ENCODE assay signal across 14 mouse cellular contexts in the genomic region with DNA sequence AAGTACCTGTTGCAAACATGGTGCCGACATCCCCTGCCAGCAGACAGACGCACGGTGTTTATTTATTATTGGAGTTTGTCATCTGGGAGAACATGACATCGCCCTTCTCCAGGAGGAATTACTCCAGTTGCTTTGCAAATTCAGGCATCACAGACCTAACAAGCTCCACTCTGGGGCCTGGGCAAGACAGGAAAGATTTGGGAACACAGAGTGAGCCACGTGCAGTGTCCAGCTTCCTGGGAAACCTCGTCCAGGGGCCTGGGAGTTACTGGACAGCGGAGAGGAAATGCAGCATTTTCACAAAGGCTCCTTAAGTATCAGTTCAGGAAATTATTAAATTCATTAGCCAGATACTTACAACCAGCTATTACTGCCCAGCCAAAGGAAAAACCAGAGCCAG.
DNase-seq lines count a peak whose midpoint lies in the region; ATAC-seq and TF ChIP-seq lines count a peak whose summit lies in the region.
"Had no signal": no experiment of that assay in that cellular context is flagged by ENCODE, and none has a peak within 500 bp of the region (broad histone marks: within the 10 kb centered on the region; RNA-seq: fewer than 3 reads in every experiment).

No protein-coding gene starts in this region.

- H3K27ac ChIP-seq in heart, embryonic 10.5 days, result no peak overlapping the region
- H3K27ac ChIP-seq in forebrain, embryonic 10.5 days, result no peak overlapping the region
- H3K27ac ChIP-seq in liver, postnatal 0 days (ENCODE audit: low read depth), result no peak overlapping the region
- H3K27ac ChIP-seq: hindbrain, postnatal 0 days; midbrain, embryonic 15.5 days had no signal

- no peak overlapping the region for H3K4me3 ChIP-seq in heart, embryonic 10.5 days
- no peak overlapping the region for H3K4me3 ChIP-seq in forebrain, embryonic 10.5 days
- H3K4me3 ChIP-seq in liver, postnatal 0 days (ENCODE audit: low read depth, low read length), result no peak overlapping the region
- H3K4me3 ChIP-seq: midbrain, embryonic 15.5 days had no signal

- no peak overlapping the region for H3K9ac ChIP-seq in liver, postnatal 0 days (replicated peaks)
- H3K9ac ChIP-seq: midbrain, embryonic 15.5 days had no signal

- 68% methylated on average over 7 of the region's 7 CpGs for WGBS in heart, embryonic 10.5 days
- 77% methylated on average over 7 of the region's 7 CpGs for WGBS in forebrain, embryonic 10.5 days
- 75% methylated on average over 7 of the region's 7 CpGs for WGBS in liver, postnatal 0 days (ENCODE audit: insufficient replicate concordance)

- no peaks in the 10 kb centered on the region for H3K9me3 ChIP-seq in heart, embryonic 10.5 days
- H3K9me3 ChIP-seq in forebrain, embryonic 10.5 days, result no peaks in the 10 kb centered on the region
- no peaks in the 10 kb centered on the region for H3K9me3 ChIP-seq in liver, postnatal 0 days (ENCODE audit: low read length)
- H3K9me3 ChIP-seq: midbrain, embryonic 15.5 days had no signal

- H3K36me3 ChIP-seq in heart, embryonic 10.5 days, result peaks cover 4% of the 10 kb centered on the region; the same call in 1 of the 2 replicates
- H3K36me3 ChIP-seq in forebrain, embryonic 10.5 days (replicated peaks), result no peaks in the 10 kb centered on the region; the same call in 1 of the 2 replicates
- H3K36me3 ChIP-seq in liver, postnatal 0 days (replicated peaks; ENCODE audit: insufficient read depth, low read length), result no peaks in the 10 kb centered on the region; the same call in 1 of the 2 replicates
- H3K36me3 ChIP-seq: midbrain, embryonic 15.5 days had no signal

- TF ChIP-seq EP300 in liver, postnatal 0 days (IDR thresholded peaks at IDR 0.05; ENCODE audit: low read depth), result no peak

- intact Hi-C loops in heart, postnatal 10 days (cut with DNase I), result no loop called here

- DNase-seq in heart, adult 18-20 months, result peak; percentile 41 to 70
- DNase-seq in heart, embryonic 10.5 days (ENCODE audit: low spot score), result no peak
- DNase-seq in MN1 (ENCODE audit: low spot score), result peak; percentile 17
- peak; percentile 16 to 32 for DNase-seq in heart, postnatal 10 days
- peak; percentile 13 to 31 for DNase-seq in kidney, postnatal 4 days
- no peak for DNase-seq in adrenal gland, adult 2 months
- DNase-seq in forebrain, embryonic 10.5 days (ENCODE audit: extremely low spot score, low spot score), result no peak
- DNase-seq in liver, postnatal 0 days, result no peak
- DNase-seq: adrenal gland, postnatal 14 days; cerebellum, adult 9-10 months; left cerebral cortex, postnatal 4 days; spleen, adult 18-20 months had no signal

- H3K4me1 ChIP-seq in heart, embryonic 10.5 days, result peaks cover 8% of the 10 kb centered on the region; the same call in 1 of the 2 replicates
- peaks cover 27% of the 10 kb centered on the region for H3K4me1 ChIP-seq in forebrain, embryonic 10.5 days
- no peaks in the 10 kb centered on the region for H3K4me1 ChIP-seq in liver, postnatal 0 days (ENCODE audit: insufficient read depth)

- H3K27me3 ChIP-seq in heart, embryonic 10.5 days (ENCODE audit: insufficient read depth, poor library complexity, severe bottlenecking), result no peaks in the 10 kb centered on the region
- H3K27me3 ChIP-seq in forebrain, embryonic 10.5 days (ENCODE audit: poor library complexity, severe bottlenecking), result no peaks in the 10 kb centered on the region
- H3K27me3 ChIP-seq in liver, postnatal 0 days (ENCODE audit: insufficient read depth, low read length), result no peaks in the 10 kb centered on the region
- H3K27me3 ChIP-seq: midbrain, embryonic 15.5 days had no signal

- no peak overlapping the region for H3K4me2 ChIP-seq in liver, postnatal 0 days (ENCODE audit: low read depth, low read length)
- H3K4me2 ChIP-seq: midbrain, embryonic 15.5 days had no signal

- no peak for TF ChIP-seq CTCF in liver, postnatal 0 days (IDR thresholded peaks at IDR 0.05; ENCODE audit: low read depth)

- ATAC-seq in liver, postnatal 0 days, result no peak
- ATAC-seq: hindbrain, postnatal 0 days; midbrain, embryonic 15.5 days had no signal

Comparison
In these comparisons a context has a peak if more than half of its experiments do, and no peak if none do; other contexts are left out.
1. DNase-seq: peak in heart, adult 18-20 months (2 of 2), MN1 (single experiment), heart, postnatal 10 days (2 of 2) and kidney, postnatal 4 days (2 of 2); none in heart, embryonic 10.5 days (single experiment), adrenal gland, adult 2 months (single experiment), forebrain, embryonic 10.5 days (single experiment) and liver, postnatal 0 days (single experiment).